Mouse (Mus musculus): ENCODE data around the gene Tspoap1. TPM values are rescaled to one million over a fixed set of nuclear protein-coding genes. Genes with fewer than 3 reads are reported as not detected.

Tspoap1 gene
- polyA plus RNA-seq, 1 experiment from 2014 or later: 4.4 TPM

- Histone ChIP-seq H3K27ac (no peak overlapping the region), H3K36me3 (no peaks in the 10 kb centered on the region), H3K27me3 (no peaks in the 10 kb centered on the region), H3K9me3 (replicated peaks) (no peaks in the 10 kb centered on the region), H3K4me2 (no peak overlapping the region), H3K4me1 (no peaks in the 10 kb centered on the region), H3K4me3 (replicated peaks) (no peak overlapping the region), H3K9ac (no peak overlapping the region)
- no peak for ATAC-seq (replicated peaks; ENCODE audit: low FRiP score)
- WGBS: 70% methylated on average over 1 of the region's 1 CpGs
Observed at GRCm38 (mm10) chr11:87805448-87805847, 45.1 kb downstream of the Tspoap1 start.

DNA sequence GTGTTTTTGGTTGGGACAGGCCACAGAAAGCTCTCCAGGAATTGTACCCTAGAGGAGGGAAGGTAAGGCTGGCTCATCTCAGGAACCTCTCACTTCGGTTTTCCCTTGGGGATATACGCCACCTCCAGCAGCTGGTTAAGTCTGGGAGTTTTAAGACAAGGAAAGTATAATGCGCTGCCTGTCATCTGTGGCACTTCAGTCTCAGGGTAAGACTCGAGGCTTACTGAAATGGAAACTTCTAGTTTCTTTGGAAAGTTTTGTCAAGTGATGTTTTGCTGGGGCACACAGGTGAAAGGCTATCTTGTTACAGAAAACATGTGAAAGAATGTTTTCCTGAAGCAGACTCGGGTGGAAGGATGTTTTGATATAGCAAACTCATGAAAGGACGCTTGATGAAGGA lies 47.1 kb downstream of the Tspoap1 start:
- Histone ChIP-seq H3K9me3 (replicated peaks) (no peaks in the 10 kb centered on the region), H3K9ac (no peak overlapping the region), H3K27ac (no peak overlapping the region), H3K4me2 (no peak overlapping the region), H3K4me1 (no peaks in the 10 kb centered on the region), H3K27me3 (no peaks in the 10 kb centered on the region), H3K36me3 (no peaks in the 10 kb centered on the region), H3K4me3 (replicated peaks) (no peak overlapping the region)
- 74% methylated on average over 6 of the region's 6 CpGs for whole genome bisulfite sequencing
- no peak for ATAC-seq (replicated peaks; ENCODE audit: low FRiP score)

- 77% methylated on average over 7 of the region's 7 CpGs for WGBS
- Histone ChIP-seq H3K4me3 (replicated peaks) (no peak overlapping the region), H3K36me3 (no peaks in the 10 kb centered on the region), H3K4me2 (no peak overlapping the region), H3K27me3 (no peaks in the 10 kb centered on the region), H3K4me1 (no peaks in the 10 kb centered on the region), H3K9me3 (replicated peaks) (no peaks in the 10 kb centered on the region), H3K9ac (no peak overlapping the region), H3K27ac (no peak overlapping the region)
- no peak for ATAC-seq (replicated peaks; ENCODE audit: low FRiP score)
Observed at GRCm38 (mm10) chr11:87808236-87808635, 47.9 kb downstream of the Tspoap1 start.

DNA sequence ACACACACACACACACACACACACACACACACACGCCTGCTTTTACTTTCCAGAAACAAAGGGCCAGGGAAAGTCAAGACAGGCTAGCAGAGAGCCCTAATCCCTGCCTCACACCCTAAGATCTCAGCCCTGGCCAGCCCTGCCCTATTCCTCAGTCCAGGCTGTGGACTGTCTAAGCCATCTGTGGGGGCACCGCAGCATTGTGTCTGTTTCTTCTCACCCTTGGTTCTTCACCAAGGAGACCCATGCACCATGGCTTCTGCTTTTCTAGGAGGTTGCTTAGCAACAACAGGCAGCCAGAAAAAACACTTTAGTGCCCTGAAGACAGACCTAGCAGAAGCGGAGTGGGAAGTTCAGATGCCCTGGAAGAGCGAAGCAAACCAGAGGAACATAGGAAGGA lies 51.1 kb downstream of the Tspoap1 start:
- WGBS: 53% methylated on average over 4 of the region's 4 CpGs
- no peak for ATAC-seq (replicated peaks; ENCODE audit: low FRiP score)
- no peak overlapping the region for H3K4me2 ChIP-seq
- H3K4me3 ChIP-seq (replicated peaks): no peak overlapping the region
- peaks cover 10% of the 10 kb centered on the region for H3K27me3 ChIP-seq
- H3K36me3 ChIP-seq: no peaks in the 10 kb centered on the region
- H3K9me3 ChIP-seq (replicated peaks): no peaks in the 10 kb centered on the region
- no peak overlapping the region for H3K27ac ChIP-seq
- H3K9ac ChIP-seq: no peak overlapping the region
- no peaks in the 10 kb centered on the region for H3K4me1 ChIP-seq

DNA sequence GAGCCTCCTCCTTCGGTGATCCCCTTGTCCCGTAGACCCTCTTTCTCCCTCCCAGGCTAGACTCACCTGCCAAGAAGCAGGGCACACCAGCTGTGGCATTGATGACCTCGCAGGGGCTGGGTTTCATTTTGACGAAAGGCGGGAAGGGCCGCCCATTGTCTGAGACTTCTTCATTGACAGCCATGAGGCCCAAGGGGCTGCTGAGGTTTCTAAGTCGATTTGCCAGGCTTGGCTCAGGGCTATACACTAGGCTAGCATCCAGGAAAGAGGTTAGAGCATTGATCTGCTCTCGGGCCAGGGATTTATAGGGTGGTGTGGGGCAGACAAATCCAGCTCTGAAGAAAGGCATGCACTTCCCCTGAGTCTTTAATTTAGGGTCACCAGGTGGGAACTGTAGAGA lies 54.5 kb downstream of the Tspoap1 start:
- no peak for ATAC-seq (replicated peaks; ENCODE audit: low FRiP score)
- Histone ChIP-seq H3K36me3 (no peaks in the 10 kb centered on the region), H3K27me3 (peaks cover 22% of the 10 kb centered on the region), H3K9me3 (replicated peaks) (no peaks in the 10 kb centered on the region), H3K4me2 (no peak overlapping the region), H3K27ac (no peak overlapping the region), H3K4me1 (peaks cover 7% of the 10 kb centered on the region), H3K9ac (no peak overlapping the region), H3K4me3 (replicated peaks) (no peak overlapping the region)
- WGBS: 75% methylated on average over 8 of the region's 8 CpGs

DNA sequence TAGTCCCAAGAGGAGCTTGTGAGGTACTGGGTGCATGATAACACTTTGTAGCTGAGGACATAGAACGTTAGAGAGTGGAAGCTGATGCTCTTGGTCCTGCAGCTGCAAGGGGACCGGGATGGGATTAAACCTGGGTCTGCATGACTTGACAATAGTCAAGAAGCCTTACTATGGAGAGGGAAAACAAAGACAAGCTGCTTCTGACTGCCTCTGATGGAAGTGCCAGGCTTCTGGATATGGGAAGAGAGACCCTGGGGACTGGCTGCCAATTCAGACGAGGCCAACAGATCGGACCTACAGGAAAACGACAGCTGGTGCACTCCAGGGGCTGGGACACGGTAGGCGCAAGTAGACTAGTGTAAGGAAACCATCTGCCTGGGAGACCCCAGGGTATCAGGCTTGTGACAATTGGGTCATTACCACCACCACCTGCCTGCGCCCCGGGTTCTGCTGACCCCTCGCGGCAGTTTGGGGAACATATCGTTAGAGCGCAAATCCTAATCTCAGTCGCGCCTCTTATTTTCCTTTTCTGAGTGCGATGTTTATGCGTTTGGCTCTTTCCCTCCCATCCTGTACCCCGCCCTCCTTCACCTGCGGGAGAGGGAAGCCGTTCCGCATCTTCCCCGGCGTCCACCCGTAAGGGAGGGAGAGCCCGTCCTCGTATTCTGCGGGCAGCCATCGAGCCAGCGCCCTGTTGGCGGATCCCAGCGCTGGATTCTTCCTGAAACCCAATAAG lies 56.5 kb downstream of the Tspoap1 start:
- no peaks in the 10 kb centered on the region for H3K36me3 ChIP-seq

DNA sequence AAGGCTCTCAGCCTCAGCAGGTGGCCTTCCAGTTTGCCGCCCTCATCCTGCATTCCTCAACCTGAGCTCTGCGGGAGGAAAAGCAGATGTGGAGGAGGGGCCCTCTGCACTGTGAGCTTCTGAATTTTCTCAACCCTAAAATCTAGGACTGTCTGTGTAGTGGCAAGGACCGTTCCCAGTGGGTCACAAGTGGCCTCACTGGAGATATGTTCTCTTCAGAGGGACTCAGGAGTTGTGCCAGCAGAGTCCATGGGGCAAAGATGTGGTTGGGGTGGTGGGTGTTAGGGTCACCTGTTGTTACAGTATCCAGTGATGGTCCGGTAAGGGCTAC lies 57.1 kb downstream of the Tspoap1 start:
- WGBS: 28% methylated on average over 4 of the region's 4 CpGs
- ATAC-seq (replicated peaks; ENCODE audit: low FRiP score): no peak

More for the DNA sequence above, 56.5 kb downstream of the Tspoap1 start:
- no peaks in the 10 kb centered on the region for H3K9me3 ChIP-seq (replicated peaks)
- 0 out of 2 replicates have a peak overlapping the region, but pooled peaks have one; percentile 11 for H3K9ac ChIP-seq
- peaks cover 22% of the 10 kb centered on the region for H3K27me3 ChIP-seq
- peak overlapping the region; percentile 69 for H3K4me2 ChIP-seq
- no peak overlapping the region for H3K27ac ChIP-seq
- 0 out of 2 replicates have a peak, but pooled peaks have one; percentile 29 for ATAC-seq (replicated peaks; ENCODE audit: low FRiP score)
- 4% methylated on average over 30 of the region's 31 CpGs for whole genome bisulfite sequencing
- H3K4me3 ChIP-seq (replicated peaks): peak overlapping the region; percentile 40
- H3K4me1 ChIP-seq: peaks cover 7% of the 10 kb centered on the region

GRCm38 (mm10) chr11:87821502-87821901 lies 61.2 kb downstream of the Tspoap1 start:
- Histone ChIP-seq H3K4me3 (replicated peaks) (no peak overlapping the region), H3K4me2 (no peak overlapping the region), H3K27ac (no peak overlapping the region), H3K36me3 (no peaks in the 10 kb centered on the region), H3K9ac (no peak overlapping the region), H3K27me3 (peaks cover 10% of the 10 kb centered on the region; the same call in 1 of the 2 replicates), H3K9me3 (replicated peaks) (no peaks in the 10 kb centered on the region), H3K4me1 (peaks cover 7% of the 10 kb centered on the region)
- WGBS: 47% methylated on average over 5 of the region's 5 CpGs
- no peak for ATAC-seq (replicated peaks; ENCODE audit: low FRiP score)

More for the DNA sequence above, 57.1 kb downstream of the Tspoap1 start:
- Histone ChIP-seq H3K27me3 (peaks cover 22% of the 10 kb centered on the region), H3K27ac (no peak overlapping the region), H3K4me1 (peaks cover 7% of the 10 kb centered on the region), H3K9me3 (replicated peaks) (no peaks in the 10 kb centered on the region), H3K4me2 (peak overlapping the region; percentile 69), H3K9ac (0 out of 2 replicates have a peak overlapping the region, but pooled peaks have one; percentile 11), H3K36me3 (no peaks in the 10 kb centered on the region), H3K4me3 (replicated peaks) (peak overlapping the region; percentile 40)

DNA sequence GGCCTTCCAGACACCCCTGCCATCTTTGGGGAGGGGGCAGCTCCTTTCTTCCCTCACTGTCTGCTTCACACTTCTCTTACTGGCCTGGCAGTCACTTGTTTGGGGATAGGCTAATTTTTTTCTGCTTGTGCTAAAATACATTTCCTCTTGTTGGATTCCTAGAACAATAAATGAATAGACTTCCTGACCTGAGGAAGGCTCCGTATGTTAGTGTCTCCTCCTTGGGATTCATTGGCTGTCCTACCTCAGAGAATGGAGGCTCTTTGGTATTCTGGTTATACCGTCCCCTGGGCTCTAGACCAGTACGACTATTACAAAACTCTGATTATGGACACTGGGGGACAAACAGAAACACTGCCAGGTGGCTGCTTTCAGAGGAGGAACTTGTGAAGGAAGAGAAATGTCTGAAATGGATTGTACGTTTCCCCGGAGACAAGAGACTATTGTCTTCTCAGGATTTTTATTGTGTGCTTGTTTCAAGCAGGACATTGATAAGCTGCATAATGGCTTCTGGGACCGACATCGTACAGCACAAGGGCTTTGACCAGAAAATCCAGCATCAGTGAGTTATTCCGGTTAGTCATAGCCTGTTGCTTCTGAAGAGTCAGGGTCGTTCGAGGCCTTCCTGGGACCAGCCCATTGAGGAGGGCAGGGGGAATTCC lies 68.0 kb downstream of the Tspoap1 start, which contains the start of gene Lpo:
TSS of gene Lpo (minus strand) at position 51 of the 662 bp plus-strand sequence.
- Histone ChIP-seq H3K27ac (no peak within 1 kb of the TSS), H3K4me1 (no peaks in the 10 kb centered on the region), H3K9me3 (replicated peaks) (no peaks in the 10 kb centered on the region), H3K4me2 (no peak within 1 kb of the TSS), H3K4me3 (replicated peaks) (no peak within 1 kb of the TSS), H3K9ac (no peak within 1 kb of the TSS), H3K36me3 (no peaks in the 10 kb centered on the region), H3K27me3 (no peaks in the 10 kb centered on the region)
- 50% methylated on average over 10 of the region's 10 CpGs for WGBS
- ATAC-seq (replicated peaks; ENCODE audit: low FRiP score): no peak

MicroRNAs within 50 kb of the gene (microRNA counts, 519-probe panel; counts per million panel counts)
- microRNA mmu-miR-142-3p (3,013 counts per million, percentile 80 among the panel's probes with 10 or more counts), microRNA mmu-miR-142-5p (3,000 counts per million, percentile 79 among the panel's probes with 10 or more counts)

Small RNA genes lying within 50 kb of the gene (microRNA-seq; reads per million reads assigned to microRNA genes)
- gene Mir142 (not detected), gene Mir142b (not detected)

Other genes starting within 250 kb of the Tspoap1 start
- not detected in 2 replicates for gene Gm11492, start 193.9 kb upstream of the Tspoap1 start, polyA plus RNA-seq (2015; fragmentation: Nextera tagmentation; extraction: Ambion mirVana)
- gene Sept4, start 191.6 kb upstream of the Tspoap1 start, polyA plus RNA-seq (2015; fragmentation: Nextera tagmentation; extraction: Ambion mirVana): 54.7 and 60.8 TPM in 2 replicates
- 38.5 and 39.4 TPM in 2 replicates for gene Mtmr4, start 168.4 kb upstream of the Tspoap1 start, polyA plus RNA-seq (2015; fragmentation: Nextera tagmentation; extraction: Ambion mirVana)
- gene Hsf5, start 143.4 kb upstream of the Tspoap1 start, polyA plus RNA-seq (2015; fragmentation: Nextera tagmentation; extraction: Ambion mirVana): 0.26 TPM in 2 replicates
- 6.7 and 6.8 TPM in 2 replicates for gene Rnf43, start 97.8 kb upstream of the Tspoap1 start, polyA plus RNA-seq (2015; fragmentation: Nextera tagmentation; extraction: Ambion mirVana)
- gene Supt4a, start 23.0 kb upstream of the Tspoap1 start, polyA plus RNA-seq (2015; fragmentation: Nextera tagmentation; extraction: Ambion mirVana): 164 and 168 TPM in 2 replicates
- gene Mpo, start 33.0 kb downstream of the Tspoap1 start, polyA plus RNA-seq (2015; fragmentation: Nextera tagmentation; extraction: Ambion mirVana): 4.2 and 5.7 TPM in 2 replicates
- 0.44 TPM in 1 of 2 replicates, not detected in the other for gene Lpo, start 67.7 kb downstream of the Tspoap1 start, polyA plus RNA-seq (2015; fragmentation: Nextera tagmentation; extraction: Ambion mirVana)
- 16.9 and 18.7 TPM in 2 replicates for gene Mks1, start 92.7 kb downstream of the Tspoap1 start, polyA plus RNA-seq (2015; fragmentation: Nextera tagmentation; extraction: Ambion mirVana)
- gene Epx, start 115.0 kb downstream of the Tspoap1 start, polyA plus RNA-seq (2015; fragmentation: Nextera tagmentation; extraction: Ambion mirVana): 0.47 and 0.53 TPM in 2 replicates
- gene Olfr462, start 131.7 kb downstream of the Tspoap1 start, polyA plus RNA-seq (2015; fragmentation: Nextera tagmentation; extraction: Ambion mirVana): not detected in 2 replicates
- not detected in 2 replicates for gene Olfr463, start 136.8 kb downstream of the Tspoap1 start, polyA plus RNA-seq (2015; fragmentation: Nextera tagmentation; extraction: Ambion mirVana)
- not detected in 2 replicates for gene Olfr464, start 160.4 kb downstream of the Tspoap1 start, polyA plus RNA-seq (2015; fragmentation: Nextera tagmentation; extraction: Ambion mirVana)
- gene Dynll2, start 227.0 kb downstream of the Tspoap1 start, polyA plus RNA-seq (2015; fragmentation: Nextera tagmentation; extraction: Ambion mirVana): 22.9 and 25.0 TPM in 2 replicates

Measured in kidney, embryonic 15.5 days (tissue).